Mouse (Mus musculus) cerebellum, adult 2 months (tissue): ENCODE results near the gene Arhgap21.

Experiments
- CTCF ChIP-seq: fragments of 200-500 bp; IDR thresholded peaks from 2 replicates; pipeline ENCODE4 v1.5.1; 2011; ENCODE audit warnings: low read depth, mild to moderate bottlenecking, control low read depth, low read length, moderate library complexity, borderline replicate concordance; ENCODE audit not compliant: insufficient read depth
- POLR2A ChIP-seq: fragments of 200-500 bp; IDR thresholded peaks from 2 replicates; pipeline ENCODE4 v1.6.1; 2011; ENCODE audit warnings: low read length, control low read depth, borderline replicate concordance; ENCODE audit not compliant: insufficient read depth

DNA sequence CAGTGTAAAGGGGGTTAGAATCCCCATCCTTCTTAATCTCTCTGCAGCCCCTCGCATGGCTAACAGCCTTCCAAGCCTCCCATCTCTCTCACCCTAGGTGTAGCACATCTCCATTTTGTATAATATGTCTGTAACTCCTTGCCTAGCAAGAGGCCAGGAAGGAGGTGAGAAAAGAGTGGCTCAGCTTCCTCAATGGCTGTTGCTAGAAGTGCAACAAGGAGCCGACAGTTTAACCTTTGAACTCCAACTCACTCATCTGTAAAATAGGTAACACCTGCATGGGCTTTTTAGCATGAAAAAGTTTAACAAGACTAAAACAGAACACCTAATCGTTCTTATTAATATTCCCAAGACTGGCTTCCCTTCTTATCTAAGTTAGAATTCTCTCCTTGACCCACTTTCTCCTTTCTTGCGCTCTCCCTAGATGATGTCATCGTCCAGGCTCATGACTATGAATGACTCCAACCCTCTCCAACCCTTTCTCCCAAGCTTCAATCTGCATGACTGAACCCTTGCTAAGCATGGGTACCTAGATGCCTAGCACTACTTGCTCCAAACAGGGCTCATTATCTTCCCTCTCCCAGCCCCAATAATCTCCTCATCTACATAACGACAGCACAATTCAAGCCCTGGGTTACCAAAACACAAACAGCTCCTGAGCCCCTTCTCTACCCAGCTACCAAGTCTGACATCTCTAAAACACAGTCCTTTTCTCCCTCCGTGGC lies 24.8 kb downstream of the Arhgap21 start:
- TF ChIP-seq CTCF, result no peak
- no peak for TF ChIP-seq POLR2A
